Comparison of ENCODE assay signal across 10 mouse cellular contexts in the genomic region with DNA sequence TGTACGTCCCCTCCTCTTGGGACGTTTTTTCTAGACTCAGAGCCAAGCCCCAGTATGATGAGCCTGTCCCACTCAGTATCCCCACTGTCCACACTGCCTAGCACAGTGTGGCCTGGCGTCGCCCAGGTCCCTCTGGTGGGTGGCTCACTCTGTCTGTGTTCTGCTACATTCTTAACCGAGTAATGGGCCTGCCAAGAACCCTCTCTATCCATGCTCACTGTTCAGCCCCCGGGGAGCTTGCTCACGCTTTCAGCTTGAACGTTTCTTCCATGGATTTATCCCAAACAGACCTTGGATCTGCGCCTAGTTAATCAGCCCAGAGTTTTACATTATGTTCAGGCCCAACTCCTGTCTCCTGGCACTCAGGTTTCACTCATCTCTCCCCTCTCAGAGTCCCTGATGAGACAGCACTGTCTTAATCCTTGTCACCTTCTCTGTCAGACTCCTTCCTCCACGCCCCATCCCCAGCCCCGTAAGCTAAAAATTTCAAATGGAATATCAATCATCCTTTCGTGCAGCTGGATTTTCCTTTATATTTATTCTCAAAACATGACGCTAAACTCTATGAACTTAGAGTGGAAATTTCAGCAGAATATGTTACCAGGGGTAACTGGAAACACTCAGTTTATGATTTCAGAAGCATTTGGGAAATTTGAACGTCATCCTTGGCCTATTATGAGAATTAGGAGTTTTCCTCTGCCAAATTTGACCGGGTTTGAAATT.
DNase-seq lines count a peak whose midpoint lies in the region; ATAC-seq and TF ChIP-seq lines count a peak whose summit lies in the region.
"Had no signal": no experiment of that assay in that cellular context is flagged by ENCODE, and none has a peak within 500 bp of the region (broad histone marks: within the 10 kb centered on the region; RNA-seq: fewer than 3 reads in every experiment).

No protein-coding gene starts in this region.

- intact Hi-C loops in left cerebral cortex, adult 2 months (cut with DNase I) = loop anchor here (1.0 to 5.0 kb wide), 2 partner anchors 88 to 190 kb away; partner anchors contain the start of gene Rev3l
- intact Hi-C loops in left cerebral cortex, postnatal 36 days (cut with DNase I) = no loop called here

- WGBS in embryonic facial prominence, embryonic 11.5 days = 68% methylated on average over 15 of the region's 15 CpGs
- 45% methylated on average over 15 of the region's 15 CpGs for WGBS in limb, embryonic 15.5 days

- H3K27ac ChIP-seq in left cerebral cortex, adult 2 months = peak overlapping the region; percentile 79
- peak overlapping the region; percentile 56 for H3K27ac ChIP-seq in embryonic facial prominence, embryonic 11.5 days (replicated peaks; ENCODE audit: low read depth, low read length)
- H3K27ac ChIP-seq in limb, embryonic 15.5 days = peak overlapping the region; percentile 86
- H3K27ac ChIP-seq: macrophage had no signal

- no peak for TF ChIP-seq CTCF in left cerebral cortex, adult 2 months (IDR thresholded peaks at IDR 0.05)

- no peak overlapping the region for H3K4me2 ChIP-seq in embryonic facial prominence, embryonic 11.5 days (ENCODE audit: low read depth, low read length)
- H3K4me2 ChIP-seq in limb, embryonic 15.5 days = no peak overlapping the region

- no peaks in the 10 kb centered on the region for H3K9me3 ChIP-seq in embryonic facial prominence, embryonic 11.5 days (replicated peaks; ENCODE audit: control insufficient read depth, low read length)
- H3K9me3 ChIP-seq in limb, embryonic 15.5 days = no peaks in the 10 kb centered on the region

- H3K9ac ChIP-seq in embryonic facial prominence, embryonic 11.5 days (replicated peaks; ENCODE audit: low read length) = peak overlapping the region; percentile 25; the same call in 1 of the 2 replicates
- H3K9ac ChIP-seq in limb, embryonic 15.5 days = no peak overlapping the region

- peaks cover 11% of the 10 kb centered on the region for H3K4me1 ChIP-seq in embryonic facial prominence, embryonic 11.5 days (ENCODE audit: control insufficient read depth, insufficient read depth, low read length)
- peaks cover 60% of the 10 kb centered on the region for H3K4me1 ChIP-seq in limb, embryonic 15.5 days

- no peak overlapping the region for H3K4me3 ChIP-seq in left cerebral cortex, adult 2 months
- no peak overlapping the region for H3K4me3 ChIP-seq in embryonic facial prominence, embryonic 11.5 days (ENCODE audit: low read depth, low read length)
- no peak overlapping the region for H3K4me3 ChIP-seq in limb, embryonic 15.5 days

- H3K27me3 ChIP-seq in embryonic facial prominence, embryonic 11.5 days (ENCODE audit: control insufficient read depth, insufficient read depth, low read length) = no peaks in the 10 kb centered on the region
- no peaks in the 10 kb centered on the region for H3K27me3 ChIP-seq in limb, embryonic 15.5 days
- H3K27me3 ChIP-seq: Patski had no signal

- no peak for DNase-seq in left cerebral cortex, adult 2 months (ENCODE audit: extremely low spot score in 1 of 2, low spot score in 2 of 2)
- no peak for DNase-seq in left cerebral cortex, postnatal 36 days (ENCODE audit: low spot score in 2 of 2)
- DNase-seq in embryonic facial prominence, embryonic 11.5 days (ENCODE audit: low spot score) = no peak
- no peak for DNase-seq in adrenal gland, postnatal 36 days
- no peak for DNase-seq in adrenal gland, postnatal 4 days (ENCODE audit: low spot score in 2 of 2)
- no peak for DNase-seq in ovary, postnatal 10 days (ENCODE audit: low spot score)

- no peaks in the 10 kb centered on the region for H3K36me3 ChIP-seq in embryonic facial prominence, embryonic 11.5 days (replicated peaks; ENCODE audit: control insufficient read depth, insufficient read depth, low read depth, low read length)
- peaks cover 10% of the 10 kb centered on the region; the same call in 1 of the 2 replicates for H3K36me3 ChIP-seq in limb, embryonic 15.5 days

- ATAC-seq in embryonic facial prominence, embryonic 11.5 days (replicated peaks; ENCODE audit: insufficient number of reproducible peaks, low FRiP score, low TSS enrichment, low read depth) = no peak
- peak; percentile 35; the same call in 1 of the 2 replicates for ATAC-seq in granulocyte monocyte progenitor cell, adult 5-6 weeks (replicated peaks; ENCODE audit: poor library complexity, severe bottlenecking)
- ATAC-seq in limb, embryonic 15.5 days (ENCODE audit: insufficient number of reproducible peaks, low FRiP score, low TSS enrichment, low read depth) = peak; percentile 33
- ATAC-seq: Patski had no signal
